Mouse (Mus musculus) T-helper 17 cell (primary cell): Measurements from ENCODE around the gene G3bp1.

ENCODE experiments used
- in situ Hi-C, 2 experiments: fragments of 300-600 bp; cut with MboI, MseI; formaldehyde crosslinking; loops; 1 replicate in 1 of 2; 2 replicates in 1 of 2; pipeline ENCODE4 v1.15.1; 2025; ENCODE audit warnings: high pct_unique_total_duplicates in 2 of 2

G3bp1 gene

DNA sequence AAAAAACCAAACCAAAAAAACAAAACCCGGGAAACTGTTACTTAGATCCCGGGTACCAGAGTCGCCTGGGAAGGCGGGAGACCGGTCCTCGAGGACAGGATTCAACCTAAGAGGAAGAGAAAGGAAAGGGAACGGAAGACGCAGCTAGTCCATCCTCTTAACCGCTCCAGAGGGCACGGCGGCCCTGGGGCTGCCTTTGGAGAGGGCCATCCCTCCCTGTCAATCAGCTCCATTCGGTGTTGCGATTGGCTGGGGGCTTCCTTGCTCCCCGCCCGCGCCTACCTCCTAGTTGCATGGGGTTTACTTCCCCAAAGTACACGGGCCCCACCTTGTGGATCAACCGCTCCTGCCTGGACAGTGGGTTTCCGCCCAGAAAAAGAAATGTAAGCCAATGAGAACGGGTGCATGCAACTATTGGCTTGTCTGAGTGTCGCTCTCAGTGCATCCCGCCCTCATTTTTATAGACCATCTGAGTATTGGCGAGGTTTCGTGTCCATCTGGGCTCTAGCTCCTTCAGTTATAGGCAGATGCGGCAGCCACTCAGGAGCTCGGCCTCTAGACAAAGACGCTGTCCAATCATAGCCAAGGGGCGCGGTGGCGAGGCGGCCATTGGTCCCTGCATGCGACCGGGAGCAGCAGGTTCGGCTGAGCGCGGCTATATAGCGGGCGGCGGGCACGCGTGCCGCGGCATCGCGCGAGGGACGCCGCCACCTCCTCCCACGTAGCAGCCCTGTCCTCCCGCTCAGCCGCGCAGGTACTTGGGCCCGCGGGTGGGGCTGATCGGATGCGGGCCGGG lies at the start of gene G3bp1:
Gene G3bp1, plus strand, starts transcription at position 638 of the 796 bp plus-strand sequence.
- in situ Hi-C loops: loop anchor here in 1 of 2 experiments (10.0 to 25.0 kb wide), 2 partner anchors 1057 to 1884 kb away; no protein-coding TSS in a partner anchor

DNA sequence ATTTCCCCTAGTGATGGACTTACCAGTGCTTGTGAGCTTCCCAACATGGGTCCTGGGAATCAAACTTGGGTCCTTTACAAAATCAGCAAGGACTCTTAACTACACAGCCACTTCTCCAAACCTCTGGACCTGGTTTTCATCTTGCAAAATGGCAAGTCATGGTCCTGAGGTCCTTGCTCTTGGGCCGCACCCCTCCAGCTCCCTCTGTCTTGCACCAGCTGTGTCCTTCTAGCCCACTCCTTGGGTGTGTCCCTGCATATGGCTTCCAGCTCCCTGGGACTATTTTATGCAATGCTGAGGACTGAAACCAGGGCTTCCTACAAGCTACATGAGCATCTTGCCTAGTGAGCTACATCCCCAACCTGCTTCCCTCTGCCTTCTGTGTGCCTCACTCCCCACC lies 46.5 kb upstream of the G3bp1 start, which contains the start of gene Sparc:
Gene Sparc, minus strand, starts transcription at position 206 of the 400 bp plus-strand sequence.
- in situ Hi-C loops: no loop called here

DNA sequence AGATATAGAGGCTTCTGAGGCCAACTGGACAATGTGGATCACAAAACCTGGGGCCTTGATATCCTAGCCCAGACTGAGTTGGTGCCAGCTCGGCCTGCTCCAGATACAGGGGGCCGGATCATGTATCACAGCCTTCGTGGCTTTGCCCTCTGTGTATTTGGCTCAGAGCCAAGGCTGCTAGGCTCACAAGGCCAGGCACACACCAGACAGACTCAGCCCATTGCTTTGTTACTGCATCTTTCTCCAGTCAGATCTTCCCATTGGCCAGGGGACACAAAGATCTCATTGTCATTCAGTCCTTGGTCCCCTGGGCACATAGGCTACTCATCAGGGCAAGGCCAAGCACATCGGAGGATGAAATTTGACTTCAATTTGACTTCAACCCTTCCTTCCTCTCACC lies 45.7 kb upstream of the G3bp1 start:
- in situ Hi-C loops: no loop called here

DNA sequence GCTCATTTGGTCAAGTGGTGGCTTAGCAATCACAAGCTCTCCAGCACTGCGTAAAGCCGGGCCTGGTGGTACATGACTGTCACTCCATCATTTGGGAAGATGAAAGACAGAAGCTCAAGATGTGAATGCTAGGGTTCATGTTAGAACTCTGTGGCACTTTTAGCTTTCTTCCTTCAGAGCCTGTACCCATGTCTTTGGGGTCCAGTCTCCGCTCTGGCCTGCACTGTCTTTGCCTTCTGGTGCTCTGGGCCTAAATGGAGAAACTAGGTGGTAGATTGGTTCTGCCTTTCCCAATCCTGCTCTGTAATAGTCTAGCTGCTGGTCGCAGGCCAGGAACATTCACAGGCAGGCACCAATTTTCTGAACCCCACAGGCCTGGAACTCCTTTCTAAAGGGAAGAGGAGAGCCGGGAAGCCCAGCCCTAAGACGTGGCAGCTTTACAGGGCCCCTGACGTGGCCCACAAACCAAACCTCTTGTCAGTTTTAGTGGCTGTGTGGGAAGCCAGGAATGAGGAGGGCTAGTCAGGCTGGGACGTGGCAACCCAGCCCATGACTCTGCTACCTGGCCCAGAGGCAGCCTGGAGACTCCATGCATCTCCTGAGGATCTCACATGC lies 44.6 kb upstream of the G3bp1 start:
- in situ Hi-C loops: no loop called here

DNA sequence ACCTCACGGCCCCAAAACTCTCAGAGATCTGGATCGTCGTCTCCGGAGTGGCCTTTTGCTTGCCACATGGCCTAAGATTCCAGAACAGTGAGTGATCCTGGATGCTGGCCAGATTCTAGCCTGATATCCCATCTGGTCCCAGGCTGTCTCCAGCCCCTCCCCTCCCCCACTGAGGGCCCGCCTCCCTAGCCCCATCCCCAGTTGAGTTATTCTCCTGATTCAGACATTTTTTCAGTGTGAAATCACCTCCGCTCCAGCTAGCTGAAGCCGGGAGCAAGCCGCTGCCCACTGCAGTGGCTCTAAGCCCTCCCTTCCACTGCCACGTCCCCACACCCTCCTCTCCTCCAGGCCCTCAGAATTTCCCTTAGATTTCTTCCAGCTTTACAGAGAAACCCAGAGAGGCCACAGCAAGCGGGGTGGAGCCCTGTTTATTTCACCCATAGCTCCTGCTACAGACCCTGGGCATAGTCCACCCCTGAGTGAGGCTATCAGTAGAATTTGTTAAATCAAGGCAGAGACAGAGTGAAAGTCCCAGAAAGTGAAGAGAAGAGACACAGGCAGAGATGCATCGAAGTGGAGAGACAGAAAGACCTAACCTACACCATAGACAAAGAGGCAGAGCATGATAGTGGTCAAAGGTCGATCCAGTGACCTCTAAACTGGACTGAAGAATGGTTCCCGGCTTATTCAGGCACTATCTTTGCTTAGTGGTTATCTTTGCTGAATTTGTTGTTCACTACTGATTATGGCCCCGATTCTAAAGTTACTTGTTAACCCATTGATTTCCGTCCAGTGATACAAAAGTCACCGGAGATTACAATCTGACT lies 41.1 kb upstream of the G3bp1 start:
- in situ Hi-C loops: no loop called here

DNA sequence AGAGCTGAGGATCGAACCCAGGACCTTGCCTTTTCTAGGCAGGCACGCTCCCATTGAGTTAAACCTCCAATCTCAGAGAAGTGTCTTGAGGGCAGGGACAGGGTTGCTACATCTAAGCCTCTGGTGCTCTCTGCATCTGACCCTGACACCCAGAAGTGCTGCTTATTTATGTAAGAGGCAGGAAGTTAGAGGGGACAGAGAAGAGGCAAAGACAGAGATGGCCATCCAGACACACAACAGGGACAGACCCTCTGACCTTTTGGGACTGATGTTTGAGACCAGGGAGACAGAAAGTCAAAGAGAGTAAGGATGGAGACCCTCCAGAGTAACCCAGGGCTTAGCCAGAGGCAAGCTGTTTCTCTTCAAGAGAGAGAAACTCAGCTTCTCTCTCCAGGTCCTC lies 39.5 kb upstream of the G3bp1 start:
- in situ Hi-C loops: no loop called here

DNA sequence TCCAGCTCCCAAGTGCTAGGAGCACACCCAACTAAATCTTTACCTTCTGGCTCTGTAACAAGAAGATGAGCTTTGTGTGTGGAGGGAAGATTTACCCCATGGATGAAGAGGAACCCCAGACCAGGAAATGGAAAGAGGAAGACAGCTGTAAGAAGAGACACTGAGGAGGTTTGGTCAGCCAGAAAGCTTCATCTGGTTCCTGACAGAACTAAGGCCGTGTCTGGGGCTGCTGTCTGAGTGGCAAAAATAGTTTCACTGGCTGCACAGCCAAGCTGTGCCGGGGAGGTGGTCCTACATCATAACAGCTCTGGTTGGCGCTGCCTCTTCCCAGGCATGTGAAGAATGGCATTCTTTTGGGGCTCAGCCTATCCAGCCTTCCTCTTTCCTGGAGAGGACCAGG lies 36.5 kb upstream of the G3bp1 start:
- in situ Hi-C loops: no loop called here

DNA sequence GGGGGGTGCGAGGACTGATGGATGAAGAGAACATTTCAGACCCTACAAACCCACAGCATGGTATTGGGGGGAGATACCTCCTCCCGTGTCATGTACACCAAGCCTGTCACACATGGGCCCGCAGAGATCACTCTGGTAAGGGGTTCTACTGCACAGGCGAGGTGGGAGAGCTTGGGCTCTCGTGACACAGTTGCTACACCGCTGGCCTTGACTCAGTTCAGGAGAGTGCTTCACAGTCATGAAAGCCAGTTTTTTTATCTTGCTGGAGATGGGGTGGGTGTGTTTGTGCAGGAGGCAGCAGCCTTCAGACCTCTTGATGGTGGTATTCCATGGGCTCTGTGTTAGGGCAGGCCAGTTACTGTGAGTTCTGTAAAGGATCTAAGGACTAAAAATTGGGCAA lies 33.4 kb upstream of the G3bp1 start:
- in situ Hi-C loops: no loop called here

DNA sequence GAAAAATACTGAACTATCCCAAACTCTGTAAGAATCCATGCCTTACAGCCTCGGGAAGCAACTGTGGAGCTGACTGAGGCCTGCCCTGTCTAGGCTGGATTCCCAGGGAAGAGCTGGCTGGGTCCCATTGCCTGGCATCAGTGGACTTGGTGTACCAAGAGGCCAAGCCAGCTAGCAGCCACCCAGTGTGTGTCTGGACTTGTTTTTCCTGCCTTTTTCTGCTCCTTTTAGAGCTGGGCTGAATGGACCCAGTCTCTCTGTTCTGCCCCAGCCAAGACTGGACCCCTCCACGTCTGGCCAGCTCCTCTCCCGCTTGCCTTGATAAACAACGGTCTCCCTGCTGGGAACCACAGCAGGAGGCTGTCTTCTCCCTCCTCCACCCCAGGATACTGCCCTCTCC lies 31.5 kb upstream of the G3bp1 start:
- in situ Hi-C loops: no loop called here

DNA sequence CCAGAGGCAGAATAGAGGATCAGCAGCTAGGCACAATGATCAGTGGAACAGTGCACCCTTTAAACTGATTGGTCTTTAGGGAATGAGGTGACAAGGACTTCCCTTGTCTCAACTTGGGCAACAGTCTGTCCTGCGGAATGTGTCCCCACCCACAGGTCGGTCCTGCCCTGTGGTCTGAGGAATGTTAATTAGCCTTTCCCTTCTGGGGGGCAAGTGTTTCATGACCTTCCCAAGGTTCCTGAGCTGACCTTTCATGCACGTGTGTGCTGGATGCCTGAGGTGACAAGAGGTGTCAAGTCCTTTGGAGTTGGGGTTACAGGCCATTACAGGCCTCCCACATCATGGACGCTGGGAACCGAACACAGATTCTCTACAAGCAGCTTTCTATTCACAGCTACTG lies 29.8 kb upstream of the G3bp1 start:
- in situ Hi-C loops: loop anchor here (5.0 to 10.0 kb wide), 3 partner anchors 42 to 225 kb away; no protein-coding TSS in a partner anchor

DNA sequence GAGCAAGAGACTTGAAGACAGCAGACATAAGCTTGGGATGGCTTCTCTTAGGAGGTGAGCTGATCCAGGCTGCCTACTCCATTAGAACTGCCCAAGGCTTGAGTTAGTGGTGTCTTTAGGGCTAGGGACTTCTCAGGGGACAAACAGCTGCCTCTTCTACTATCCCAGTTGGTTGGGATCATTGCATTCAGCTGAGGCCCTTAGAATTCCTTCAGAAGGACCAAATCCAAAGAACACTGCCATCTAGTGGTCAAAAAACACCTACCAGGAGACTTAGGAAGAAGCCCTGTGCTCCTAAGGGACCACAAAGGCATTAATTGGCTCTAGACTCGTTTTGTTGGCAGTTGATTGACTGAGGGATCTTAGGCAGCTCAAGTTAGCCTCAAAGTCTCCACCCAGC lies 24.7 kb upstream of the G3bp1 start:
- in situ Hi-C loops: loop anchor here (5.0 to 10.0 kb wide), 3 partner anchors 47 to 230 kb away; no protein-coding TSS in a partner anchor

DNA sequence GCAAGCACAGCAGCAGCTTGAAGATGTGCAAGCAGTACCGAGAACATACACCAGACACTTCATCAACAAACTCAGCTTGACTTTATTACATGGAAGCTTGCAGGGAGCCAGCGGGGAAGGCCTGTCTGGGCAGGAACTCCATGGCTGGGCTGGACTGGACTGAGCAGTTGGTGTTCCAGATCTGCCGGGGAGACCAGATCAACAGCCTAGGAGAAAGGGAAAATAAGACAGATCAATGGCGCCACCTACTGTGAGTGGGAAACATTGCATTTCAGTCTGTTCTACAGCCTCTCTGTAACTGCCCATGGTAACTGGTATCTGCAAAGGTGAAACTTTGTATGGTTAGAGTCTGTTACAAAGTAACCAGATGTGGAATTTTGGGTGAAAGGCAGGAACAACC lies 22.9 kb upstream of the G3bp1 start:
- in situ Hi-C loops: loop anchor here in 1 of 2 experiments (10.0 kb wide), 1 partner anchor 232 kb away; no protein-coding TSS in a partner anchor

DNA sequence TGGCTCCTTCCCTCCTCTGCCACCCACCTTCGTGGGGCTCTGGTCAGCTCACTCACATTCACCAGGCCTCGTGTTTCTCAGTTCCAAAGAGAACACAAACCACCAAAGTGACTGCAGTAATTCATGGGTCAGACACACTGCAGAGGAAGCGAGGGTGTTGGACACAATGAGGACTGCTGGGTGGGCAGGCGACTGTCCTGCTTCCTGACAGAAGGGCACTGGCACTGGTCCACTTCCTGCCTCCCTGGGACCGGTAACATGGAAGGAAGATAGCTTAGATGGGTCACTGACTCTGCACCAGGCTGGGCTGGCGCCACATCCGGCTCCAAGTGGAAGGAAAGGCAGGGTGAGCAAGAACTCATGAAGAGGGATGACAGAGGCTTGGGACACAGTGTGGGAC lies 20.0 kb upstream of the G3bp1 start:
- in situ Hi-C loops: loop anchor here in 1 of 2 experiments (10.0 kb wide), 1 partner anchor 235 kb away; no protein-coding TSS in a partner anchor

DNA sequence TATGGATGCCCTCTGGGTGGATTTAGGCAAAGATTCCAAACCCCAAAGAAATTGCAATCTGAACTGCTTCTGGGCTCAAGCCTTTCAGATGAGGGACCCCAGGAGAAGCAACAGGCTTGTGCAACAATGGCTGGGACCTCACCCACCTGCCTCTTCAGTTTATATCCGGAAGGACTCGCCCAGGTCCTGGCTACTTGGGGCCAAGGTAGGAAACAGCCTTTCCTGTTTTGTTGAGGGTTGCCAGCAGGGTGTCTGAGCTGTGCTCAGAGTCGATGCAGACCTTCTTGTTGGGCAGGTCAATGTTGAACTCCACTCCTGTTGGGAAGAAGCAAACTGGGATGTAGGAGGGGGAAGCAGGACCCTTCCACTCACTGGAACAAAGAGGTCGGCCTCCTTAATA lies 19.2 kb upstream of the G3bp1 start:
- in situ Hi-C loops: loop anchor here in 1 of 2 experiments (25.0 kb wide), 1 partner anchor 1038 kb away; no protein-coding TSS in a partner anchor

DNA sequence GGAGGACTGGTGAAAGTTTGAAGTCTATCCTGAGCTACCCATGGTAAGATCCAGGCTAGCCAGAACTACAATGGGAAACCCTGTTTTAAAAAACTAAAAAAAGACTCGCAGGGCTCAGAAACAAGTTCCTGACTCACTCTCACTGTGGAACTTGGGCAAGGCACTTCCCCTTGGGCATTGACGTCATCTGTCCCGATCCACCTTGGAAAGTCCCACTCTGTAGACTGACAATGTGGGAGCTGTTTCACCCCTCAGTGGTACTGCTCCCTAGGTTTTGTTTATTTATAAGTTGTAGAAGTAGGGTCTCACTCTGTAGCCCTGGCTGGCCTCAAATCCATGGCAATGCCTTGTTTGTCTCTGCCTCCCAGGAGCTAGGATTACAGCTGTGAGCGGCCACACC lies 15.8 kb upstream of the G3bp1 start:
- in situ Hi-C loops: loop anchor here in 1 of 2 experiments (25.0 kb wide), 1 partner anchor 1041 kb away; no protein-coding TSS in a partner anchor

DNA sequence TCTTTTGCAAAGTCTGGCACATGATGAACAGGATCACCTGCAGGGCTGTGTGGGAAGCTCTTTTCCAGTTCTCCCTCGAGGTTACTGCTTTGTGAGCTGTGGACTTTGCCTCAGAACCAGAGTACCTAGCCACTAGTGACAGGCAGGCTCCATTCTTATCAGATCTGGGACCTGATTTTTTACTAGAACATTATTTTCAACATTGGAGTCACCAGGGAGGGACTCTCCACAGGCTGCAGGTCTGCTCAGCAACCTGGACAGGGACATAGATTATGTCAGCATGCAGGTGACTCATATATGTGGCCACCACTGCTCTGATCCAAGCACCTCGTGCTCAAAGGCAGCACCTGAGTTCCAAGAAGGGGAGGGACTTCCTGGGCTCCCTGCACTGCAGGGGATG lies 14.3 kb upstream of the G3bp1 start:
- in situ Hi-C loops: loop anchor here in 1 of 2 experiments (25.0 kb wide), 1 partner anchor 1043 kb away; no protein-coding TSS in a partner anchor

DNA sequence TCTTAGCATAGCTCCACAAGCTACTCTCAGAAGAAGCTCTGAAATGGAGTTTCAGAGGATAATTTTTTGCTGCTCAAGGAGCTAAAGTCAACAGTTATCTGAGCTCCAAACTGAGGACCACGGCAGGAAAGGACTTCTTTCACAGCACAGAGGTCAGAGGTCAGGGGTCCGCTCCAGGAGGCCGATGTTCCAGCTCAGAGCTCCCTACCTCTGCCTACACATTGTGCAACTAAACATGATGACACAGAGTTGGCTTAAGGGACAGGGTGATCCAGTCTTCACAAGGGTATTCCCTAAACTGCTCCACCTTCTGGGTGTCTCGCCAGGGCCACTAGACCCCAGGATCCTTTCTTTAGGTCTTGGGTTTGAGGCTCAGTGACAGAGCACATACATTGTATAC lies 11.0 kb upstream of the G3bp1 start:
- in situ Hi-C loops: loop anchor here in 1 of 2 experiments (25.0 kb wide), 1 partner anchor 1046 kb away; no protein-coding TSS in a partner anchor

DNA sequence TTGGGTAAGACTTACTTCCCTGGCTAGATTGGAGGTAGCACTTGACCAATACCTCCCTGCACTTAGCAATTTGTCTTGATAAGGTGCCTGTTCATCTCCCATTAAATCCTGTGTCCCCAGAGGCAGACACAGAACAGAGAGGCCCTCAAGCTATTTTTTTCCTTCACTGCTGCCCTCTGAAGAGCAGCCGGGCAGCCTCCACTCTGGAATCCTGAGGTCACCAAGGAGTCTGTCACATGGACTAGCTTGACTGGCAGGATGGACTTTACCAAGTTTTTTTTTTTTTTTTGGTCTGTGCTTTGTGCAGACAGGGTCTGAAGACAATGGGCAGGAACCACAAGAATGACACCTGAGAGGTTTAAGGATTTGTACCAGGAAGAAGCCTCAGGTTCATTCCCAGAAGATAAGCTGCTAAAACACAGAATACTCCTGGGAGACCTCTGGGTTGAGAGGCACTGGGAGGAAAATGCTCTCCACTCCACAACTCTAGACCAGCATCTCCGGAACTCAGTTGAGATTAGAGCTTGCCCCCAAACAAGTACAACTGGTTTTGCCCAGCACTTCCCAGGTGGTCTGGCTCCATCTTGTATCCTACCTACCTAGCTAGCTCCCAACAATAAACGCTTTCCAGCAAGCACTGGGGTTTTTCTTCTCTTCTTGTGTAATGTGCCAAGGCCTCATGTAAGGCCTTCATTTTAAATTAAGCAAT lies 9.5 kb upstream of the G3bp1 start:
- in situ Hi-C loops: loop anchor here in 1 of 2 experiments (10.0 to 25.0 kb wide), 2 partner anchors 1048 to 1875 kb away; no protein-coding TSS in a partner anchor

DNA sequence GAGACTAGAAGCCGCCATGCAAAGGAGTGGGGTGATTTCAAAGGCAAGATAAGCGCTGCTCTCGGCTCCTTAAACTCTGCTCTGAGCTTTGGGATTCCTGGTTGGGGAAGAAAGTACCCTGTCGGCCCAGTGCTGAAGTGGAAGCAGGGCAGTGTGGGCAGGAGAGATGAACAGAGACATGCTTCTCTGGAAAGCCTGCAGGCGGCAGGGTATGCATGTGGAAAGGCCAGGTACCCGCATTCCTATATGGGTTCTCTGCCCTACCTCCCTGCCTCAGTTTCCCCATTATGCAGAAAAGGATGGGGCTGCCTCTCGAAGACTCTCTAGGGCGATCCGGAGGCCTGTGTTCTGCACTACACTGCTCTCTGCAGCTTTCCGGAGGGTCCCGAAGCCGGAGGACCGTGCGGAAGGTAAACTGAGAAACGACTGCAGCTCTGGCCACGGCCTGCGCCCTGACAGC lies 8.9 kb upstream of the G3bp1 start:
- in situ Hi-C loops: loop anchor here in 1 of 2 experiments (10.0 to 25.0 kb wide), 2 partner anchors 1048 to 1876 kb away; no protein-coding TSS in a partner anchor

DNA sequence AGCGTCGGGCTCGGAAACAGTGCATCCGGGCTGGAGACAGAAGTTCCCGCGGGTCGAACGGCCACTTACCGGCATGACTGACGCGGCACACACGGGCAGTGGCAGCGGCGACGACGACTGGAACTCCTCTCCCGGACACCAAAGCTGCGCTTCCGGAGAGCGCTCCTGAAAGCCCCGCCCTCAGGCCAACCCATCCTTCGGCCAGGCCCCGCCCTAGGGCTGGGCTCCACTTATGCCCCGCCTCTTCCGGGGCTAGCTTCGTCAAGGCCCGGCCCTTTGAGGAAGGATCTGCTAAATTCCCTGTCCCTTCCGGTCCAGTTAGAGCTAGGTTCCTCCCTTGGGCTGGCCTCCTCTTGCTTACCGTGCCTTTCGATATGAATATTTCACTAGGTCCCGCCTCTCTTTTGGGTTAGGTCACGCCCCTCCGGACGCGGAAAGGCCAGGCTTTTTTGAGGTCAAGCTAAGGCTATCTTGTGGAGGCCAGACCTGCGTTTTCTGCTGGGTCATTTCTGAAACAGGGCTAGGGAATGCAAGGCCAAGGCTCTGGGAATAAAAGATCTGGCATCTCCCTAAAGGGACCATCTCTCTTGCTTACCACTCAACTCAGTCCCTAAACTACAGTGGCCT lies 8.4 kb upstream of the G3bp1 start, which contains the start of gene Atox1:
Gene Atox1, minus strand, starts transcription at position 221 of the 627 bp plus-strand sequence.
- in situ Hi-C loops: loop anchor here in 1 of 2 experiments (10.0 to 25.0 kb wide), 2 partner anchors 1049 to 1876 kb away; no protein-coding TSS in a partner anchor
